Mouse (Mus musculus) intestine, embryonic 15.5 days (tissue): ENCODE data around the gene Sun5. TPM values are rescaled to one million over a fixed set of nuclear protein-coding genes. Genes with fewer than 3 reads are reported as not detected.

Source experiments
- ATAC-seq: fragments of 200-750 bp; cut with Nextera tagmentation; 2 replicates; pipeline ENCODE4 v1.8.0; 2017; ENCODE audit warnings: moderate TSS enrichment, moderate library complexity
- H3K27ac ChIP-seq: fragments of 300-500 bp; sonication (generic); 2 replicates; pipeline ENCODE4 v1.5.1; 2015; ENCODE audit warnings: mild to moderate bottlenecking, inconsistent platforms
- H3K27me3 ChIP-seq: fragments of 300-500 bp; sonication (generic); replicated peaks from 2 replicates; pipeline ENCODE4 v1.6.1; 2015; ENCODE audit warnings: inconsistent platforms
- H3K36me3 ChIP-seq: fragments of 300-500 bp; sonication (generic); 2 replicates; pipeline ENCODE4 v1.6.1; 2015; ENCODE audit warnings: inconsistent platforms
- H3K4me1 ChIP-seq: fragments of 300-500 bp; sonication (generic); replicated peaks from 2 replicates; pipeline ENCODE4 v1.6.1; 2015; ENCODE audit warnings: inconsistent platforms
- H3K4me2 ChIP-seq: fragments of 300-500 bp; sonication (generic); replicated peaks from 2 replicates; pipeline ENCODE4 v1.6.1; 2015; ENCODE audit warnings: mild to moderate bottlenecking, inconsistent platforms
- H3K4me3 ChIP-seq: fragments of 300-500 bp; sonication (generic); replicated peaks from 2 replicates; pipeline ENCODE4 v1.5.1; 2015; ENCODE audit warnings: inconsistent platforms
- H3K9ac ChIP-seq: fragments of 300-500 bp; sonication (generic); 2 replicates; pipeline ENCODE4 v1.6.1; 2015; ENCODE audit warnings: inconsistent platforms
- H3K9me3 ChIP-seq: fragments of 300-500 bp; sonication (generic); 2 replicates; pipeline ENCODE4 v1.6.1; 2016; ENCODE audit warnings: inconsistent platforms
- WGBS: fragments of 180-500 bp; shearing (Covaris S2); methylation state at CpG from one replicate; pipeline ENCODE4 v1.1.7; 2015; 5-methylcytosine and 5-hydroxymethylcytosine counted together
- polyA plus RNA-seq: library from polyadenylated mRNA; unstranded; fragments of >200 nt; fragmentation: Nextera tagmentation; extraction: Ambion mirVana; gene quantifications from 2 replicates; pipeline ENCODE4 v1.2.1, GENCODE M21; 2015

Sun5 gene
- polyA plus RNA-seq: not detected in 2 replicates

DNA sequence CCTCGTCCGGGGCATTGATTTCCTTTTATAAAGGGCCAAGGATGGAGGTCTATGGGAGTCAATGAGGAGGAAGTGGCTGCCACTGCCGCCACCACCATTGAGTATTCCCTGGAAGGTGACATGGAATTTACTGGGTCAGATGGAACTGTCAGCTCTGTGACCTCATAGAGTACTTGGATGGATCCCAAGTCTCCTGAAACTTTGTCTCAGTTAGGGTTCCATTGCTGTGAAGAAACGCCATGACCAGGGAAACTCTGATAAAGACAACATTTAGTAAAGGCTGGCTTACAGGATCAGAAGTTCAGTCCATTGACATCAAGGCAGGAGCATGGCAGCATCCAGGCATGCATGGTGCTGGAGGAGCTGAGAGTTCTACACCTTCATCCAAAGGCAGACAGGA is at the start of gene Sun5:
TSS of gene Sun5 (minus strand) at position 101 of the 400 bp plus-strand sequence.
- H3K27ac ChIP-seq: no peak within 1 kb of the TSS
- H3K9me3 ChIP-seq: no peaks in the 10 kb centered on the region
- H3K4me3 ChIP-seq: no peak within 1 kb of the TSS
- H3K4me2 ChIP-seq: no peak within 1 kb of the TSS
- H3K27me3 ChIP-seq: no peaks in the 10 kb centered on the region
- no peaks in the 10 kb centered on the region for H3K36me3 ChIP-seq
- no peak for ATAC-seq
- 80% methylated on average over 4 of the region's 4 CpGs for WGBS
- H3K4me1 ChIP-seq: no peaks in the 10 kb centered on the region
- H3K9ac ChIP-seq: no peak within 1 kb of the TSS

DNA sequence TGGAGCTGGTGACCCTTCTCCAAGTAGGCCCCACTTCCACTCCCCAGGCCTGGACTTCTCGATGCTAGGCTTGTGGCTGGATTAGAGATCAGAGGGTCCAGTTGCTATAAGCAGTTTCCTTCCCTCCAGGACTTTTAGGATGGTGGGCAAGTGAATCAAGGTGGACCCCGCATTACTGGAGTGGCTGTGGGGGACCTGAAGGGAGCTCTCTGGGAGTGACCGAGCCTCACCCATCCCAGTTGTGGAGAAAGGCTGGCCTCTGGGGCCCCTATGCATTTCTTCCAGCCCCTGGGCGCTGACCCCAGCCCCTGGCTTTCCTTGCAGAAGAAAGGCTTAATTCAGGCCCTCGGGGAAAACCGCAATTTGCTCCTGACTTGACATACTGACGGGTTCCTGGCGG is 47.0 kb upstream of the Sun5 start, which contains the start of gene Bpifb3:
TSS of gene Bpifb3 (plus strand) at position 301 of the 400 bp plus-strand sequence.
- H3K4me2 ChIP-seq: no peak within 1 kb of the TSS

DNA sequence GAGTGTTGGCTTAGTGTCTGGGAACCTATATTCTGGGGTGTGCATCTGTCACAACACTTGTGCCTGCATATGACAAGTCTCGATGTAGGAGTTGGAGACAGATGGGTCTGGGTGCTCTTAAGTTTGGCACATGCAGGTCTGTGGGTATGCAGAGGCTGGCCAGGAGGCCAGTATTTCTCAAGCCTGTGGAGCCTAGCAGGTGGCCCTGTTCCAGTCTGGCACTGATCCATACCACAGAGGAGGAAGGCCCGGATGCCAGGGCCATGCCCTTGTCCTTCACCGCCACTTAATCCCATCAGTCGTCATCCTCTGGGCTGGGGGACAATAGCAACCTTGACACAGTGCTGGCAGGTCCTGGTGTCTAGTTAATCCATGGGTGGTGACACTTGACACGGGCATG is 43.3 kb upstream of the Sun5 start:
- H3K9ac ChIP-seq: no peak overlapping the region
- no peak for ATAC-seq
- no peak overlapping the region for H3K27ac ChIP-seq
- H3K36me3 ChIP-seq: no peaks in the 10 kb centered on the region
- 71% methylated on average over 5 of the region's 5 CpGs for WGBS
- no peaks in the 10 kb centered on the region for H3K27me3 ChIP-seq
- H3K4me1 ChIP-seq: no peaks in the 10 kb centered on the region
- no peaks in the 10 kb centered on the region for H3K9me3 ChIP-seq
- no peak overlapping the region for H3K4me3 ChIP-seq
- H3K4me2 ChIP-seq: no peak overlapping the region

More for the DNA sequence above, 47.0 kb upstream of the Sun5 start, which contains the start of gene Bpifb3:
- no peak within 1 kb of the TSS for H3K9ac ChIP-seq
- no peaks in the 10 kb centered on the region for H3K9me3 ChIP-seq
- ATAC-seq: no peak
- H3K4me1 ChIP-seq: no peaks in the 10 kb centered on the region
- H3K4me3 ChIP-seq: no peak within 1 kb of the TSS
- 76% methylated on average over 8 of the region's 8 CpGs for WGBS
- H3K27me3 ChIP-seq: no peaks in the 10 kb centered on the region
- H3K36me3 ChIP-seq: no peaks in the 10 kb centered on the region
- H3K27ac ChIP-seq: no peak within 1 kb of the TSS

DNA sequence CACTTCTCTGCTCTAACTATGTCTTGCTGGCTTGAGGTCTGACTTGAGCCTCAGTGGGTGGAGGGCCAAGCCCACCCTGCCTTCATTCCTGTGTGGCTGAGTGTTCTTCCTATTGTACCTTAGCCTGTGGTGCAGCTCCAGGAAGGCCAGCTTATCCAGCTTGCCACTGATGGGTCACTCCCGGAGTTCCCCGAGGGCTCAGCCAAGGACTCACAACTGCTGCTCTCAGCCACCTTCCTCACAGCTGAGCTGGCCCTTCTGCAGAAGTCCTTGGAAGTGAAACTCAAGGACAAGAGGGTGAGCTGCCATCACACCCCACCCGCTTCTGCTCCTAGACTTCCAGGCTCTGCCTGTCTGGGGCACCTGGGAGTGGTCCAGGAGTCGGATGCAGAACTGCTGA is 35.7 kb upstream of the Sun5 start:
- Histone ChIP-seq H3K9ac (no peak overlapping the region), H3K4me2 (no peak overlapping the region), H3K4me1 (no peaks in the 10 kb centered on the region), H3K9me3 (no peaks in the 10 kb centered on the region), H3K27ac (no peak overlapping the region), H3K27me3 (no peaks in the 10 kb centered on the region), H3K4me3 (no peak overlapping the region), H3K36me3 (no peaks in the 10 kb centered on the region)
- 89% methylated on average over 4 of the region's 4 CpGs for WGBS
- no peak for ATAC-seq

DNA sequence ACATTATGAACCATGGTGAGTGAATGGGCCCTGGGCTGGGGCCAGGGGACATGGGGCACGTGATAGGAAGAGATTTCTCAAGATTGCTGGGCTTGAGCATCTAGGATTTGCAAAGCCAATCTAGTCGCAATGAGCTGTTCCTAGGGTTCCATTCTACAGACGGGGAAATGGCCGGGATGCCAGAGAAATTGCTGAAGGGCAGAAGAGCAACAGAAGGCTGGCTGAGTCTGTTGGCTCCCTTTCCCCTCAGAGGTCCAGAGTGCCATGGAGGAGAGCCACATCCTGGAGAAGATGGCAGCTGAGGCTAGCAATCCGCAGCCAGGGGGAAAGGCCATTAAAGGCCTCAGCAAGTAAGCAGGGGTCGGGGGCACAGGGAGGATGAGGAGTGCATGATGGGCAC is 31.8 kb upstream of the Sun5 start:
- 76% methylated on average over 6 of the region's 6 CpGs for WGBS
- no peaks in the 10 kb centered on the region for H3K36me3 ChIP-seq
- no peak for ATAC-seq
- H3K4me1 ChIP-seq: no peaks in the 10 kb centered on the region
- H3K27me3 ChIP-seq: no peaks in the 10 kb centered on the region
- H3K4me2 ChIP-seq: no peak overlapping the region
- no peak overlapping the region for H3K9ac ChIP-seq
- H3K27ac ChIP-seq: no peak overlapping the region
- no peaks in the 10 kb centered on the region for H3K9me3 ChIP-seq
- H3K4me3 ChIP-seq: no peak overlapping the region

DNA sequence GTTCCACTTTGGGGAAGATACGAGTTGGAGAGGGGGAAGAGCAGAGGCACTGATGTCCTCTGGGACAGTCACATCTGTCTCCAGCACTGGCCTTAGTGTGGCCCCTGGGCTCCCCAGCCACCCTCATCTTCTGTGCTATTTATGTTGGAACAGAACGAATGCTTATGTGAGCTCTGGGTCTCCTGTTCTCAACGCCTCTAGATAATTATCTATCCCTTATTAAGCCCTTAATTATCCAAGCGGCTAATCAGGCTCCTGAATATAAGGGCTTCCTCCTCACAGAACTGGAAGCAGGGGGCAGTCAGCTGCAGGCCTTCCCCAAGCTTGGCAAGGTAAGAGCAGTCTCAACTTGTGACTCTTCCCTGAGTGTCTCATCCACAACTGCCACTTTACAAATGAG is 29.2 kb upstream of the Sun5 start, which contains the start of gene Bpifb6:
TSS of gene Bpifb6 (plus strand) at position 301 of the 400 bp plus-strand sequence.
- no peaks in the 10 kb centered on the region for H3K9me3 ChIP-seq
- H3K4me1 ChIP-seq: no peaks in the 10 kb centered on the region
- no peaks in the 10 kb centered on the region for H3K27me3 ChIP-seq
- no peak within 1 kb of the TSS for H3K9ac ChIP-seq
- WGBS: 75% methylated on average over 4 of the region's 4 CpGs
- no peak within 1 kb of the TSS for H3K4me3 ChIP-seq
- no peak within 1 kb of the TSS for H3K4me2 ChIP-seq
- H3K27ac ChIP-seq: no peak within 1 kb of the TSS
- ATAC-seq: no peak
- H3K36me3 ChIP-seq: no peaks in the 10 kb centered on the region

DNA sequence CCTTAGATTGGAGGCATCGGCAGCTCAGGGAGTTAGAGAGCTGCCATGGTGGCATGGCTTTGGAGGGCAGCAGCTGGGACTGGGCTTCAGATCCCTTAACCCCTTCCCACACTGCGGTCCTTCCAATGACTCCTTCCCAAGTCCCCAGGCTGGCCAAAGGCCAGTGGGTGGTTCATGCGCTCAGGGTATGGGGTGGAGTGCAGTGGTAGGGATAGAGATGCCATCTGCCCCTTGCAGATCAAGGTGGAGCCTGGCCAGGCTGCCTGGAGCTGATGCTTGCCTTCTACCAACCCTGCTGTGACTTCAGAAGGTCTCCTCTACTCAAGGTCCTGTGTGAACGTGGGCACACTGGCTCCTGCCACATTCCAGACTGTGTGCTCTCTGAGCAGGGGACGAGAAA is 28.2 kb upstream of the Sun5 start:
- Histone ChIP-seq H3K4me1 (no peaks in the 10 kb centered on the region), H3K9ac (no peak overlapping the region), H3K9me3 (no peaks in the 10 kb centered on the region), H3K27ac (no peak overlapping the region), H3K4me3 (no peak overlapping the region), H3K4me2 (no peak overlapping the region), H3K27me3 (no peaks in the 10 kb centered on the region), H3K36me3 (no peaks in the 10 kb centered on the region)
- no peak for ATAC-seq
- 78% methylated on average over 5 of the region's 5 CpGs for WGBS

DNA sequence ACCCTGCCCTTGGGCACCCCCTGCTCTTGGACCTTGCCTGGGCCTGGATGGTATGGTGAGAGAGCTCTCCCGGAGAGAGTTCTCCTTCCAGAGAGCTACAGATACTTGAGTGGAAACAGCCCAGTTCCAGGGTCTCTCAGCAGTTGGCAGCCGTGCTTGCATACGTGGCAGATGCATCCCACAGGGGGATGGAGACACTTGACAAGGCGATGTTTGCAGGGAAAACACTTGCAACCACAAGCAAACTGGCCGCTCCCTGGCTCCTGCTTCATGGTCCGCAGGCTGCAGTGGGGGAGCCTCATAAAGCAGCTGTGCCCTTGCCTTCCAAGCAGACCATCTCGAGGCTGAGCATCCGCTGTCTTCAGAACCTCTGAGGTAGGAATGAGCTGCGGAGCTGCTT is 3.9 kb upstream of the Sun5 start, which contains the start of gene Bpifb2:
TSS of gene Bpifb2 (plus strand) at position 301 of the 400 bp plus-strand sequence.
- Histone ChIP-seq H3K27me3 (no peaks in the 10 kb centered on the region), H3K36me3 (no peaks in the 10 kb centered on the region), H3K9ac (no peak within 1 kb of the TSS), H3K4me2 (no peak within 1 kb of the TSS), H3K9me3 (no peaks in the 10 kb centered on the region), H3K27ac (no peak within 1 kb of the TSS), H3K4me1 (no peaks in the 10 kb centered on the region), H3K4me3 (no peak within 1 kb of the TSS)
- 68% methylated on average over 9 of the region's 9 CpGs for WGBS
- no peak for ATAC-seq

DNA sequence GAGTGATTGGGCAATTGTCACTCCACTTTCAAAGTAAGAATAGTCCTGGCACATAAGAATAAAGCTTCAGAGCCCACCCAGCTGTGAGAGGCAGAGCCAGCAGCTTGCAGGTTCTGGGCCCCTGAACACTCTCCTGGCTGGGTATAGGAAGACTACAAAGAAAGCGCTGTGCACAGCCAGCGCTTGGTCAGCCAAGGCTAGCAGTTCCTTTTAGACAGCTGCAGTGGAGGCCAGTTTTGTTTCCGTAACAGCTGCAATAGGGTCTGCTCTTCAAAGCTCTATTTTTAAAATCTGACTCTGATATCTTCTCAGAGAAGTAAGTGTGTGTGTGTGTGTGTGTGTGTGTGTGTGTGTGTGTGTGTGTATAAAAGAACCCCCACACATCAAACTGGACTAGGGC is 8.9 kb downstream of the Sun5 start:
- Histone ChIP-seq H3K4me2 (no peak overlapping the region), H3K4me1 (no peaks in the 10 kb centered on the region), H3K36me3 (no peaks in the 10 kb centered on the region), H3K9ac (no peak overlapping the region), H3K9me3 (no peaks in the 10 kb centered on the region), H3K27ac (no peak overlapping the region), H3K4me3 (no peak overlapping the region), H3K27me3 (no peaks in the 10 kb centered on the region; the same call in 1 of the 2 replicates)
- no peak for ATAC-seq
- WGBS: 87% methylated on average over 3 of the region's 3 CpGs

DNA sequence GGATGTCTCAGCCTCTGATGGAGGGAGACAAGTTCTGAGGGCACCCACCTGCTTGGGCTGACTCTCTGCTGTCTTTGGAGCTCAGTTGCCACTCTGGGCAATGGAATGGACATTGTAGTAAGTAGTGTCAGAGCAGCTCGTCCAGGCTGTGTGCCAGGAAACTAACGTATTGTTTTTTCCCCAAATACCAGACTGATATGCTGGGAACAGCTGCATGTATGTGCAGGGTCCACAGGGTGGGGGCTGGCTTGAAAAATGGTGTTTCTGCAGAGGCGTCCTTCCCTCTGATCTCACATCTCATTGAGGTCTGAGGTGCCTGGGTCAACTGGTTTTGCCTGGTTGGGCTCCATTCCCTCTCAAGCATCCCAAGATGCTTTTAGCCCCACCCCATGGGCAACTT is 10.2 kb downstream of the Sun5 start:
- no peak overlapping the region for H3K4me2 ChIP-seq
- no peaks in the 10 kb centered on the region for H3K9me3 ChIP-seq
- H3K27me3 ChIP-seq: no peaks in the 10 kb centered on the region; the same call in 1 of the 2 replicates
- no peaks in the 10 kb centered on the region for H3K36me3 ChIP-seq
- H3K27ac ChIP-seq: no peak overlapping the region
- H3K4me1 ChIP-seq: no peaks in the 10 kb centered on the region
- WGBS: 61% methylated on average over 3 of the region's 3 CpGs
- no peak for ATAC-seq
- no peak overlapping the region for H3K9ac ChIP-seq
- H3K4me3 ChIP-seq: no peak overlapping the region

DNA sequence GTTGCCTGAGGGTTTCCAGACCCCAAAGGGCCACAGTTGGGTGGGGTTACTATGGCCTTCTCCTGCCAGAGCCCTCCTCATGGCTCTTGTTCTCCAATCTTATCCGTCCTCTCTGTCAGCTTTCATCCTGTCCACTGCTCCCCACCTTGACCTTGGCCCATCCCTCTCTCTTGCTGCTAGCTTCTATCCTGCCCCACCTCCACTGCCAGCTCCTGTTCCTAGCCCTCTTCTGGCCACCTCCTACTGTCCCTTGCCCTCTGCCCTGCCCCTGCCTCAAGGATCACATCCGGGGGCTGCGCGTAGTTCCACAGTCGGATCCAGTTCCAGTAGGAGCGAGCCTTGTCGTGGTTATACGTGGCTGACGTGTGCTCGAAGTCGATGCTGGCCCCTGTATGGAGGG is 10.6 kb downstream of the Sun5 start:
- WGBS: 89% methylated on average over 11 of the region's 11 CpGs
- Histone ChIP-seq H3K27ac (no peak overlapping the region), H3K4me1 (no peaks in the 10 kb centered on the region), H3K36me3 (no peaks in the 10 kb centered on the region), H3K9ac (no peak overlapping the region), H3K9me3 (no peaks in the 10 kb centered on the region), H3K4me2 (no peak overlapping the region), H3K27me3 (no peaks in the 10 kb centered on the region; the same call in 1 of the 2 replicates), H3K4me3 (no peak overlapping the region)
- no peak for ATAC-seq

DNA sequence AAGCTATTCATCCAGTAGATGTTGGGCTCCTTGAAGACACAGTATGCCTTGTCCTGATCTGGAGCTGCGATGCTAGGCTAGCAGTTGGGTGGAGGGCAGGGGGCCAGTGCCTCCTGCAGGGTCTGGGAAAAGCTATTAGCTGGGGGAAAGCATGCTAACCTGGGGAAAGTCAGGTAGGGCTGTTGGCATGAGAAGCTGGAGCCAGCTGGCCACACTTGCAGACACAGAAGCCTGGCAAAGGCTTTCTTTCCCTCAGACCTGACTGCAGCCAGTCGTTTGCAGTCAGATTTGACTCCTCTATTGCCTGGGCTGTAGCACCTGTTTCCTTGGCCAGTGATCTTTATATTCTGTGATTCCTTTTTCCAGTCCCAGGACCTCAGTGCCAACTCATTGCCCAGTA is 11.3 kb downstream of the Sun5 start:
- H3K4me2 ChIP-seq: no peak overlapping the region
- no peak overlapping the region for H3K27ac ChIP-seq
- no peaks in the 10 kb centered on the region for H3K9me3 ChIP-seq
- no peak for ATAC-seq
- no peaks in the 10 kb centered on the region for H3K4me1 ChIP-seq
- H3K9ac ChIP-seq: no peak overlapping the region
- no peaks in the 10 kb centered on the region; the same call in 1 of the 2 replicates for H3K27me3 ChIP-seq
- no peak overlapping the region for H3K4me3 ChIP-seq
- no peaks in the 10 kb centered on the region for H3K36me3 ChIP-seq
- 75% methylated on average over 2 of the region's 2 CpGs for WGBS

DNA sequence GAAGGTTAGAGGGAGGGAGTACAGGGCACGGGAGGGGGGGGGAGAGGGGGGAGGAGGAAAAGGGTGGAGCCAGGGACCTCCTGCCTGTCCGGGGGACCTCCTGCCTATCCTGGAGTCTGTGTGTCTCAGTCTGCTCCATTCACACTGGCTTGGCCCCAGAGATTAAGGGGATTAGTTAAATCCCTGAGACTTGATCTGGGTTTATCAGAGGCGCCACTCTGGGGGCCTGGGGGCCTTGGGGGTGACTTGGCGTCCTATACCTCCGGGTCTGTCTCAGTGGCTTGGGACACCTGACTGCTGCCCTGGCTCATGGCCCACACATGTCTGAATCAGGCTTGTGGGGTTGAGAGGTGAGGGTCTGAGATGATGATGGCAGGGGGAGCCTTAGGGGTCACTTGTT is 17.3 kb downstream of the Sun5 start:
- Histone ChIP-seq H3K4me2 (no peak overlapping the region), H3K4me1 (no peaks in the 10 kb centered on the region), H3K9ac (no peak overlapping the region), H3K36me3 (no peaks in the 10 kb centered on the region), H3K27ac (no peak overlapping the region), H3K9me3 (no peaks in the 10 kb centered on the region), H3K4me3 (no peak overlapping the region), H3K27me3 (no peaks in the 10 kb centered on the region)
- WGBS: 21% methylated on average over 5 of the region's 5 CpGs
- ATAC-seq: no peak
